8 mouse cellular contexts compared by ENCODE assay signal in the genomic region with DNA sequence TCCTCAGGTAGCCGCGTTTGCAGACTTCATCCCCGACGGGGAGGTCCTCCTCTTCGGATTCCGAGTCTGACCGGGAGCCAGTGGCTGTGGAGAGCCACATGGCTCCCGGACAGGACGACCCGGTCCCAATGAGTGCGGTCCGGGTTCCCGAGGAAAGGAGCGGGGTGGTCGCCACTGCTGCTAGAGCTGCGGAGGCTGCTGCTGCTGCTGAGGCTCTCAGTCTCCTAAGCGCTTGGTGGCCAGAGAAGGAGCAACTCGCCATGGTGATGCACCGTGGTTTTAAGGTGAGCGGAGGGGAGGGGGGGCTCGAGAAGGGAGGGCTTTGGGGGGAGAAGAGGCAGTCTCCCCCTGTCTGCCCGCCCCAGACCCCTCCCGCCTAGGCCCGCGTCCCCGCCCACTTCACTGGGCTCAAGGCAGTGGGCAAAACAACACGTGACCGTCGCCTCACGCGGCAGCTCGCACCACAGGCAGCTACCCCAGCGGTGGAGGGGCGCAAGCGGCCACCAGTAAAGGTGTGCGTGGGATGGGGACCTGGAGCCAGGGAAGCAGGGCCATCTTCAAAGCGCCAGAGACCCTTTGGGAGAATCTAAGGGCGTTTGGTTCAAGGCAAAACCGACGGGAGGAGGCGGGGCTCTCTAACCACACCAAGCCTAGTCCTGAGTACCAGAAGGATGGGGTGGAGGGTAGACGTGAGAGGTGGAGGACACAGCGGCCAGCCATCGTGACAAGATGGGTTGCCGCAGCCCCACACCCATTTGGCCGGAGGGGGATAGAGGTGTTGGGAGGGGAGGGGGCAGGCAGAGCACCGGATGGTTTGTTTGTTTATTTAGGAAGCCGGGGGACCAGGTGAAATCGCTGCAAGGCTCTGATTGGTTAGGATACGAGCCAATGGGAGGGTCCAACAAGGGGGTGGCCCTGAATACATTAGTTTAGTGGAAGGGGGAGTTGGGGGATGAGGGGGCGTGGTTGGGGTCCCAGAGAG. TPM values are rescaled to one million over a fixed set of nuclear protein-coding genes. Genes with fewer than 3 reads are reported as not detected.
DNase-seq lines count a peak whose midpoint lies in the region; ATAC-seq lines count a peak whose summit lies in the region.

A gene (minus strand): TSS at position 327 of the 982 bp plus-strand sequence.

- no peaks in the 10 kb centered on the region for H3K9me3 ChIP-seq in hindbrain, embryonic 10.5 days
- H3K9me3 ChIP-seq in liver, embryonic 11.5 days (ENCODE audit: control insufficient read depth, low read length): no peaks in the 10 kb centered on the region
- no peaks in the 10 kb centered on the region for H3K9me3 ChIP-seq in stomach, embryonic 16.5 days (replicated peaks; ENCODE audit: control insufficient read depth, low read length)

- H3K4me2 ChIP-seq in liver, embryonic 11.5 days: peak within 1 kb of the TSS; percentile 62
- peak within 1 kb of the TSS; percentile 61 for H3K4me2 ChIP-seq in stomach, embryonic 16.5 days (ENCODE audit: low read depth, low read length)

- peaks cover 90% of the 10 kb centered on the region for H3K27me3 ChIP-seq in hindbrain, embryonic 10.5 days (ENCODE audit: insufficient read depth, poor library complexity, severe bottlenecking)
- H3K27me3 ChIP-seq in liver, embryonic 11.5 days (replicated peaks; ENCODE audit: control insufficient read depth, insufficient read depth, low read length): peaks cover 62% of the 10 kb centered on the region
- peaks cover 55% of the 10 kb centered on the region for H3K27me3 ChIP-seq in stomach, embryonic 16.5 days (ENCODE audit: control insufficient read depth, insufficient read depth, low read length)

- H3K4me3 ChIP-seq in hindbrain, embryonic 10.5 days: peak within 1 kb of the TSS; percentile 54
- peak within 1 kb of the TSS; percentile 41 for H3K4me3 ChIP-seq in liver, embryonic 11.5 days (ENCODE audit: low read depth, low read length)
- peak within 1 kb of the TSS; percentile 44 for H3K4me3 ChIP-seq in stomach, embryonic 16.5 days (replicated peaks; ENCODE audit: low read length)

- ATAC-seq in liver, embryonic 11.5 days (replicated peaks; ENCODE audit: low FRiP score): peak; percentile 51
- peak; percentile 66 for ATAC-seq in stomach, embryonic 16.5 days (ENCODE audit: insufficient read depth, low FRiP score)
- no peak for ATAC-seq in megakaryocyte-erythroid progenitor cell, adult 5-6 weeks (replicated peaks; ENCODE audit: low FRiP score, low TSS enrichment, poor library complexity, severe bottlenecking)

- H3K27ac ChIP-seq in hindbrain, embryonic 10.5 days: no peak within 1 kb of the TSS
- H3K27ac ChIP-seq in liver, embryonic 11.5 days (ENCODE audit: low read depth, low read length): no peak within 1 kb of the TSS
- no peak within 1 kb of the TSS for H3K27ac ChIP-seq in stomach, embryonic 16.5 days (ENCODE audit: low read length)

- WGBS in hindbrain, embryonic 10.5 days: 20% methylated on average over 51 of the region's 51 CpGs
- 19% methylated on average over 45 of the region's 51 CpGs for WGBS in liver, embryonic 11.5 days
- 13% methylated on average over 51 of the region's 51 CpGs for WGBS in stomach, embryonic 16.5 days

- no peak within 1 kb of the TSS for H3K9ac ChIP-seq in liver, embryonic 11.5 days (ENCODE audit: low read depth, low read length)
- H3K9ac ChIP-seq in stomach, embryonic 16.5 days (ENCODE audit: low read length): no peak within 1 kb of the TSS

- H3K4me1 ChIP-seq in hindbrain, embryonic 10.5 days (replicated peaks): peaks cover 7% of the 10 kb centered on the region; the same call in 1 of the 2 replicates
- H3K4me1 ChIP-seq in liver, embryonic 11.5 days (replicated peaks; ENCODE audit: control insufficient read depth, insufficient read depth, low read length): no peaks in the 10 kb centered on the region
- no peaks in the 10 kb centered on the region; the same call in 1 of the 2 replicates for H3K4me1 ChIP-seq in stomach, embryonic 16.5 days (ENCODE audit: control insufficient read depth, insufficient read depth, low read length)

- H3K36me3 ChIP-seq in hindbrain, embryonic 10.5 days: no peaks in the 10 kb centered on the region
- H3K36me3 ChIP-seq in liver, embryonic 11.5 days (ENCODE audit: control insufficient read depth, insufficient read depth, low read length): no peaks in the 10 kb centered on the region
- no peaks in the 10 kb centered on the region for H3K36me3 ChIP-seq in stomach, embryonic 16.5 days (ENCODE audit: control insufficient read depth, insufficient read depth, low read length)

- peak; percentile 14 for DNase-seq in ovary, postnatal 36 days (ENCODE audit: low spot score)
- DNase-seq in ovary, postnatal 10 days (ENCODE audit: low spot score): no peak
- DNase-seq in hindbrain, embryonic 10.5 days (ENCODE audit: low spot score): peak; percentile 55
- DNase-seq in liver, embryonic 11.5 days (ENCODE audit: low spot score): peak; percentile 43
- DNase-seq in urinary bladder, postnatal 36 days (ENCODE audit: low spot score in 2 of 2): no peak
- no peak for DNase-seq in urinary bladder, postnatal 10 days (ENCODE audit: low spot score)

RNA-seq across cellular contexts. Expression of the gene that starts here (rescaled TPM):
- 0.35 and 1.2 TPM in 2 replicates for polyA plus RNA-seq in hindbrain, embryonic 10.5 days (2016; fragmentation: Nextera tagmentation; extraction: Ambion mirVana)
- polyA plus RNA-seq in liver, embryonic 11.5 days (2014; fragmentation: Nextera tagmentation; extraction: Ambion mirVana): 0.13 TPM in 1 of 2 replicates, not detected in the other
- polyA plus RNA-seq in stomach, embryonic 16.5 days (2015; fragmentation: Nextera tagmentation; extraction: Ambion mirVana): 0.11 and 0.22 TPM in 2 replicates
- total RNA-seq in megakaryocyte-erythroid progenitor cell, adult 5-6 weeks (2014; fragmentation: Nextera tagmentation): not detected in 2 replicates
- total RNA-seq in megakaryocyte-erythroid progenitor cell, adult 5-6 weeks (2017): not detected in 2 replicates

Comparison
In these comparisons a context has a peak if more than half of its experiments do, and no peak if none do; other contexts are left out.
1. DNase-seq: peak in ovary, postnatal 36 days (single experiment) and hindbrain, embryonic 10.5 days (single experiment); none in ovary, postnatal 10 days (single experiment), urinary bladder, postnatal 36 days (0 of 2) and urinary bladder, postnatal 10 days (single experiment).
2. Peak in DNase-seq, ATAC-seq, H3K4me3 ChIP-seq and H3K4me2 ChIP-seq in liver, embryonic 11.5 days; RNA of the gene not detected or under 1 TPM.
3. Peak in ATAC-seq, H3K4me3 ChIP-seq and H3K4me2 ChIP-seq in stomach, embryonic 16.5 days; RNA of the gene not detected or under 1 TPM.
4. Peak in every context shown above with its lines, with median percentiles within 50 percentile points of each other: H3K4me3 ChIP-seq.